Mouse (Mus musculus): ENCODE results near the gene Mef2d. TPM values are rescaled to one million over a fixed set of nuclear protein-coding genes. Genes with fewer than 3 reads are reported as not detected.
A peak's percentile ranks its signal among the peaks of the same experiment; 100 is the strongest.

Mef2d gene
- total RNA-seq, 1 experiment from 2014 or later = 92.9 TPM

- no peak for DNase-seq
These were observed 4.4 kb upstream of the Mef2d start for GRCm38 (mm10) chr3:88137821-88138220.

- DNase-seq = peak; percentile 96
These were observed 3.6 kb upstream of the Mef2d start for GRCm38 (mm10) chr3:88138336-88139242.

GRCm38 (mm10) chr3:88139243-88140177, 2.7 kb upstream of the Mef2d start:
- DNase-seq = peak; percentile 50

- DNase-seq = no peak
These were observed 1.8 kb upstream of the Mef2d start for GRCm38 (mm10) chr3:88140178-88140902.

- no peak for DNase-seq
These were observed 1.2 kb upstream of the Mef2d start for GRCm38 (mm10) chr3:88140903-88141430.

GRCm38 (mm10) chr3:88141439-88141786, 759 bp upstream of the Mef2d start:
- DNase-seq = peak; percentile 49

- peak; percentile 82 for DNase-seq
These were observed 359 bp downstream of the Mef2d start for GRCm38 (mm10) chr3:88142546-88142915.

- peak; percentile 90 for DNase-seq
These were observed 972 bp downstream of the Mef2d start for GRCm38 (mm10) chr3:88142916-88143771.

- DNase-seq = no peak
These were observed 1.9 kb downstream of the Mef2d start for GRCm38 (mm10) chr3:88143961-88144486.

GRCm38 (mm10) chr3:88144648-88145410, 2.7 kb downstream of the Mef2d start:
- no peak for DNase-seq

GRCm38 (mm10) chr3:88145411-88145782, 3.2 kb downstream of the Mef2d start:
- peak; percentile 67 for DNase-seq

GRCm38 (mm10) chr3:88145952-88146351, 3.8 kb downstream of the Mef2d start:
- DNase-seq = peak; percentile 81

GRCm38 (mm10) chr3:88146376-88147112, 4.4 kb downstream of the Mef2d start:
- DNase-seq = no peak

- no peak for DNase-seq
These were observed 5.3 kb downstream of the Mef2d start for GRCm38 (mm10) chr3:88147444-88147843.

GRCm38 (mm10) chr3:88147866-88148265, 5.7 kb downstream of the Mef2d start:
- DNase-seq = no peak

GRCm38 (mm10) chr3:88148354-88148753, 6.2 kb downstream of the Mef2d start:
- no peak for DNase-seq

GRCm38 (mm10) chr3:88148776-88149509, 6.8 kb downstream of the Mef2d start:
- DNase-seq = peak; percentile 92

- DNase-seq = no peak
These were observed 7.4 kb downstream of the Mef2d start for GRCm38 (mm10) chr3:88149510-88149974.

Data from adrenal gland, postnatal 14 days (tissue).